Comparison of ENCODE assay signal across 11 mouse cellular contexts in the genomic region with DNA sequence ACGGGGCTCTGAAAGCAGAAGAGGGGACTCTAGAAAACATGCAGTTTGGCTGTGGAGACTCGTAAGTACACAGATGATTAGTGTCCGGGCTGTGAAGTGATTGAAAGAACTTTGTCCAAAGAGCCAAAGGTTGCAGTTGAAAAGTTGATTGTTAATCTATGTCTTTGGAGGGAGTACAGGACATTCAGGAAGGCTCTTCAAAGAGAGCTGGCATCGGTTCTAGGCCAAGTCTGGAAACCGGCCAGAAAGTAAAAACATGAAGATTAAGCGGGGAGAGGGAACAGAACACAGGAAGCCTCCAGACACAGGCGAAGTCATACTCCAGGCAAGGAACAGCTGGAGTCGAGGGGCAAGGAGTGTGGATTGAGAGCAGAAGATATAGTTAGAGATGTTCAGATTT. TPM values are rescaled to one million over a fixed set of nuclear protein-coding genes. Genes with fewer than 3 reads are reported as not detected.
DNase-seq lines count a peak whose midpoint lies in the region; ATAC-seq lines count a peak whose summit lies in the region.
"Had no signal": no experiment of that assay in that cellular context is flagged by ENCODE, and none has a peak within 500 bp of the region (broad histone marks: within the 10 kb centered on the region; RNA-seq: fewer than 3 reads in every experiment).

No protein-coding gene starts in this region.

- H3K4me2 ChIP-seq in liver, embryonic 15.5 days, result no peak overlapping the region

- peak overlapping the region; percentile 67; the same call in 1 of the 2 replicates for H3K27ac ChIP-seq in liver, embryonic 15.5 days (replicated peaks)

- peak; percentile 48 for DNase-seq in cerebellum, postnatal 10 days
- no peak for DNase-seq in cerebellum, postnatal 36 days
- peak; percentile 36 for DNase-seq in testis, postnatal 14 days (ENCODE audit: low spot score)
- DNase-seq in testis, postnatal 10 days (ENCODE audit: low spot score), result no peak
- no peak for DNase-seq in left cerebral cortex, adult 18-20 months (ENCODE audit: low spot score in 2 of 2)
- no peak for DNase-seq in thymus, postnatal 14 days
- no peak for DNase-seq in layer of hippocampus, postnatal 36 days
- DNase-seq: B cell, adult 2 months; cerebellum, adult 9-11 months had no signal

- H3K36me3 ChIP-seq in liver, embryonic 15.5 days (replicated peaks), result no peaks in the 10 kb centered on the region

- H3K4me3 ChIP-seq in liver, embryonic 15.5 days (replicated peaks), result no peak overlapping the region

- no peaks in the 10 kb centered on the region for H3K27me3 ChIP-seq in liver, embryonic 15.5 days

- H3K9ac ChIP-seq in liver, embryonic 15.5 days, result no peak overlapping the region

- ATAC-seq in liver, embryonic 15.5 days (ENCODE audit: insufficient read depth), result peak; percentile 41; the same call in 1 of the 2 replicates
- ATAC-seq: hindbrain, embryonic 16.5 days had no signal

- WGBS in liver, embryonic 15.5 days (ENCODE audit: insufficient replicate concordance), result 55% methylated on average over 8 of the region's 8 CpGs

- H3K9me3 ChIP-seq in liver, embryonic 15.5 days (replicated peaks), result no peaks in the 10 kb centered on the region

- H3K4me1 ChIP-seq in liver, embryonic 15.5 days (replicated peaks), result peaks cover 27% of the 10 kb centered on the region

RNA-seq across cellular contexts. Expression of gene Hlf, which starts 32.6 kb away (rescaled TPM):
- 5.0 TPM in 2 replicates for polyA plus RNA-seq in liver, embryonic 15.5 days (2015; fragmentation: Nextera tagmentation; extraction: Ambion mirVana)
- 100 to 1,000 TPM; 124 to 142 TPM for total RNA-seq in left cerebral cortex, adult 18-20 months (2021)
- 10 to 100 TPM; 81.2 to 96.8 TPM for total RNA-seq in layer of hippocampus, postnatal 36 days (2021)

Comparison
In these comparisons a context has a peak if more than half of its experiments do, and no peak if none do; other contexts are left out.
1. DNase-seq: peak in cerebellum, postnatal 10 days (2 of 2) and testis, postnatal 14 days (single experiment); none in cerebellum, postnatal 36 days (0 of 2), testis, postnatal 10 days (single experiment), left cerebral cortex, adult 18-20 months (0 of 2), thymus, postnatal 14 days (single experiment) and layer of hippocampus, postnatal 36 days (0 of 2).